Mouse (Mus musculus) adrenal gland, postnatal 14 days (tissue): Measurements from ENCODE around the gene Dnase1l2. TPM values are rescaled to one million over a fixed set of nuclear protein-coding genes. Genes with fewer than 3 reads are reported as not detected.
"Not testable (repeated sequence)": the region's sequence is repeated elsewhere in the genome, so short reads cannot be mapped to it uniquely, and the experiment has no call there.

ENCODE experiments used
- DNase-seq: peaks from one replicate; pipeline ENCODE4 v3.0.0; 2021; ENCODE audit warnings: mixed read lengths
- total RNA-seq: library from RNA; stranded (reverse); gene quantifications from 2 replicates; pipeline ENCODE4 v1.2.3, GENCODE M21; 2021

The Dnase1l2 gene
- total RNA-seq, 1 experiment from 2014 or later = 1.8 TPM

DNA sequence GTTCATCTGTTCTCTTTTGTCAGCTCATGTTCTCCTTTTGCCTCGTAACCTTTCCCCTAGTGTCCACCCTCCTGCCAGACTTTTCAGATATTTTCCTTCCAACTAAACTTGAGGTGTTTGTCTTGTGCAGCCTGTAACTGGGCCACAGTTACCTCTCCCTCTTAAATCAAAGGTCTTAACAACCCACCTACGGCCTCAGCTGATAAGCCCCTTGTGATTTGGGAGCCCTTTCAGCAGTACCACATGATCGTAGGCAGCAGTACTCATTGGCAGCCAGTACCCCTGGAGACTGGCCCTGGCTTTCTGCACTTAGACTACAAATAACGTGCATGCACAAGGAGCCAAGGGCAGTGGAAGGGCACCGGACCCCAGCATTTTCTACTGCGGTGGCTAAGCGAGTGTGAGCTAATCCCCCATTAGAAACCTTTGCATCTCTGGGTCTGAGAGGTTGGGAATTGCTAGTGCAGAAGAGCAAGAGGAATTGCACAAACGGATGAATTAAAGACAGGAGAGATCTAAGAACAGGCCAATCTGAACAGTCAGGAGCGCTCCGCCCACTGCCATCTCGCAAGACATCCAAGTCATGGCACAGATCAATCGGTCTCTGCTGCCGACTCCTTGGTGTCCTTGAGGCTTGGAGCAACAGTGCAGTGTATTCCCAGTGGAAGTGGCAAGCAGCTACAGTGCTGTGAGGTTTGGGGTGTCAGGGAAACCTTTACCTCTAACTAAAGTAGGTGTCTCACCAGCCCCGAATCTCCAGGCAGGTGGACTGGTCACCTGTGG is 13.5 kb downstream of the Dnase1l2 start:
- peak; percentile 69 for DNase-seq

- DNase-seq = peak; percentile 42
Observed at GRCm38 (mm10) chr17:24427170-24427557, 15.7 kb downstream of the Dnase1l2 start.

- DNase-seq = peak; percentile 99
Observed at GRCm38 (mm10) chr17:24426471-24427169, 16.3 kb downstream of the Dnase1l2 start, which contains the start of gene Eci1. Eci1 (plus strand) TSS chr17:24426641.

- DNase-seq = no peak
Observed at GRCm38 (mm10) chr17:24425905-24426304, 17.0 kb downstream of the Dnase1l2 start.

GRCm38 (mm10) chr17:24425326-24425725 is 17.6 kb downstream of the Dnase1l2 start:
- DNase-seq = not testable (repeated sequence)

- no peak for DNase-seq
Observed at GRCm38 (mm10) chr17:24424489-24424888, 18.4 kb downstream of the Dnase1l2 start.

GRCm38 (mm10) chr17:24423114-24423513 is 19.8 kb downstream of the Dnase1l2 start:
- no peak for DNase-seq

- no peak for DNase-seq
Observed at GRCm38 (mm10) chr17:24416051-24416652, 26.8 kb downstream of the Dnase1l2 start.

DNA sequence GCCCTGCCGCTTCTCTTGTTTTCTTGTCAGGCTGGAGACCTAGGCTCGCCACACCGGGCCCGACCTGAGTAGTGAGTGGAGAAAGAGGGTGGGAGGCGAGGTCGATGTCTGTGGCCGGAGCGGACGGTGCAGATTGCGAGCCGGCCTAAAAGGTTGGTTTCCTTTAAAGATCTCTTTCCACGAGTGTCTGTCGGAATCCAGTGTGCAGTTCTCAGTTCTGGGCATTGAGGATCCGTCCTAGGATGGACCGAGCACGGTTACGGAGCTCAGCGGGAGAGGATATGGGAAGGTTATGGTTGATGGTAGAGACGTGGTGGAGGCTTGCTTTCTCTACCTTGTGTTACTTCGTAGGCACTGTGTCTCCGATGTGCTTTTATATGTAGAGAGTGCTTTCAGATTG is 27.9 kb downstream of the Dnase1l2 start:
- no peak for DNase-seq

- DNase-seq = peak; percentile 96
Observed at GRCm38 (mm10) chr17:24414230-24414976, 28.5 kb downstream of the Dnase1l2 start, which contains the start of gene Rnps1. Rnps1 (plus strand) TSS chr17:24414565.

GRCm38 (mm10) chr17:24413557-24414211 is 29.2 kb downstream of the Dnase1l2 start:
- DNase-seq = peak; percentile 26

DNA sequence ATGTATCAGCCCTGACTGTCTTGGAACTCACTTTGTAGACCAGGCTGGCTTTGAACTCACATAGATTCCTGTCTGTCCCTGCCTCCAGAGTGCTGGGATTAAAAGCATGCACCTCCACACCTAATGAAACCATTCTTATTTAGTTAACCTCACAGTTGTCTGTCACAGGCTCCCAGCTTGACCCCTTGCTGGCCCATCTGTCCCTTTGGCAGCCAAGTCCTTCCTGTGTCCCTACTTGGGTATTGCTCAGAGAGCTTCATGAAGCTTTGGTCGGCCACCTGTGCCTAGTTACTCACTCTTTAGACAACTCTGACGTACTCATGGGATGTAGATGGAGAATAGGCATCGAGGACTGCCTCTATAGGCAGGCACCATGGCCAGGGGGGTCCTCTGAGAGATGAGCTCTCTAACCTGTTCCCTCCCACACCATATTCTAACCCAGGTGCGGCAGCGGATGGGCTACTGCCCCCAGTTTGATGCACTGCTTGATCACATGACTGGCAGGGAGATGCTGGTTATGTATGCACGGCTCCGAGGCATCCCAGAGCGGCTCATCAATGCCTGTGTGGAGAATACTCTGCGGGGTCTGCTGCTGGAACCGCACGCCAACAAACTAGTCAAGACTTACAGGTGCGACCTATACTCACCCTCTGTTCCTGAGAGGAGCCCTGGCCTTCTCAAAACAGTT is 35.6 kb downstream of the Dnase1l2 start:
- no peak for DNase-seq

DNA sequence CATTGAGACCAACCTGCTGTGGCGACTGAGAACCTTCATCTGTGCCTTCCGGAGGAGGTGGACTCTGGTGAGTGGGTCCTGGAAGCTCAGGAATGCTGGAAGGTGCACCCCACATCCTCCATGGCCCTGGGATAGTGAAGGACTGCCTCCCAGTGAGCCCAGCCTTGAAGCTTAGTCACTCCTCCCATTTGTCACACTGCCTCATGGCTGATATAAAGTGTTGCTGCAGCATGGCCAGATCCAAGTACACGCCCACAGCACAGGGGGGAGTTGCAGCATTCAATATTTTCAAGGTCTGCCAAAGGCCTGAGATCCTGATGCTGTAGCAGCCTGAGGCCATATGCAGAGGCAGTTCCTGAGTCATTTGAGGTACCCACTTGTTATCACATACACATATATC is 40.5 kb downstream of the Dnase1l2 start:
- peak; percentile 87 for DNase-seq

DNA sequence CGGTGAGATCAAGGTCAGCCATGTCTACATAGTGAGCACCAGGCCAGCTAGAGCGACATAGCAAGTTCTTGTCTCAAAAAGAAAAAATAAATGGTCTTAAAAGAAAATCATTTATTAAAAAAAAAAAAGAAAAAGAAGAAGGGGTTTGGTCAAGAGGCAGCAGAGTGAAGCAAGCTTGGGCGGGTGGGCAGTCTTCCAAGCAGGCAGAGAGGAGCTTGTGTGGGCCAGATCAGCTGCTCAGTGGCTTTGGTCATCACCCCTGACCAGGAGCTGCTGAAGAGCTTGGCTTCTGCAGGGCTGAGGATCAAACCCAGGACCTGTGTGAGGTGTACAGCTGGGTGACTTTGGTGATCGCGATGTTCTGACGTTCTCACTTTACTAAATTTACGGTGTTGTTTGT is 48.4 kb downstream of the Dnase1l2 start:
- peak; percentile 70 for DNase-seq

DNA sequence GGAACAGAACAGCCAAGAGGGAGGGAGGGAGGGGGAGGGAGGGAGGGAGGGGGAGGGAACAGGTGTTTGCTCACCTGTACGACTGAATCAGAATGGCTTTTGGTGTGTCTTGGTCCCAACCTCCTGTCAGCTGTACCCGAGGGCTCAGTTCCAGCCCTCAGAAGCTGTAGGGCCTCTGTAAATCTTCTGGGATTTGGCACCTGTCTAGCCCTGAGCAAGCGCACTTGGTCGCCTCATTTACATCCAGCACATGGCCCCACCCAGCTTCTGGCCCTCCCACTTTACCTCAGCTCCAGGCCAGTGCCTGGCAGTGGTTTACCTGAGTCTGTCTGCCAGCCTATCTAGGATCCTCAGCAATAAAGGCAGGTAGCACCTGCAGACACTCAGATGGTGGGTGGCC is 49.4 kb downstream of the Dnase1l2 start:
- DNase-seq = no peak

GRCm38 (mm10) chr17:24391149-24391548 is 51.8 kb downstream of the Dnase1l2 start:
- DNase-seq = peak; percentile 66

Other genes starting within 250 kb of the Dnase1l2 start
- gene Tbc1d24, start 237.5 kb downstream of the Dnase1l2 start, total RNA-seq = 11.0 and 14.6 TPM in 2 replicates
- 2.1 and 2.9 TPM in 2 replicates for gene Ntn3, start 233.6 kb downstream of the Dnase1l2 start, total RNA-seq
- 9.2 and 14.0 TPM in 2 replicates for gene Tedc2, start 222.3 kb downstream of the Dnase1l2 start, total RNA-seq
- gene Ccnf, start 191.6 kb downstream of the Dnase1l2 start, total RNA-seq = 12.0 and 12.8 TPM in 2 replicates
- gene Abca17, start 92.0 kb downstream of the Dnase1l2 start, total RNA-seq = 0.11 TPM in 1 of 2 replicates, not detected in the other
- gene Abca3, start 91.2 kb downstream of the Dnase1l2 start, total RNA-seq = 24.4 and 25.2 TPM in 2 replicates
- 78.8 and 84.9 TPM in 2 replicates for gene Rnps1, start 28.5 kb downstream of the Dnase1l2 start, total RNA-seq
- 505 and 573 TPM in 2 replicates for gene Eci1, start 16.5 kb downstream of the Dnase1l2 start, total RNA-seq
- 16.2 and 19.4 TPM in 2 replicates for gene E4f1, start 27.2 kb upstream of the Dnase1l2 start, total RNA-seq
- 55.8 and 59.0 TPM in 2 replicates for gene Pgp, start 27.3 kb upstream of the Dnase1l2 start, total RNA-seq
- gene Bricd5, start 30.8 kb upstream of the Dnase1l2 start, total RNA-seq = 0.75 TPM in 1 of 2 replicates, not detected in the other
- gene Mlst8, start 36.0 kb upstream of the Dnase1l2 start, total RNA-seq = 19.5 and 23.3 TPM in 2 replicates
- 14.8 and 16.1 TPM in 2 replicates for gene Caskin1, start 45.5 kb upstream of the Dnase1l2 start, total RNA-seq
- 85.4 and 101 TPM in 2 replicates for gene Traf7, start 84.8 kb upstream of the Dnase1l2 start, total RNA-seq
- gene Rab26, start 91.1 kb upstream of the Dnase1l2 start, total RNA-seq = 1.1 and 1.8 TPM in 2 replicates
- gene Pkd1, start 106.7 kb upstream of the Dnase1l2 start, total RNA-seq = 42.2 and 44.3 TPM in 2 replicates
- gene Tsc2, start 189.5 kb upstream of the Dnase1l2 start, total RNA-seq = 100 and 110 TPM in 2 replicates
- 7.2 and 7.7 TPM in 2 replicates for gene Nthl1, start 189.6 kb upstream of the Dnase1l2 start, total RNA-seq
- gene Slc9a3r2, start 207.2 kb upstream of the Dnase1l2 start, total RNA-seq = 90.2 and 99.1 TPM in 2 replicates
- not detected in 2 replicates for gene Npw, start 215.4 kb upstream of the Dnase1l2 start, total RNA-seq
- gene Zfp598, start 226.6 kb upstream of the Dnase1l2 start, total RNA-seq = 44.5 and 47.4 TPM in 2 replicates
- 1.8 and 5.7 TPM in 2 replicates for gene Syngr3, start 246.8 kb upstream of the Dnase1l2 start, total RNA-seq